Mouse (Mus musculus) cerebellum, postnatal 10 days (tissue): ENCODE measurements around the gene Ciapin1.
"Not testable (repeated sequence)": the region's sequence is repeated elsewhere in the genome, so short reads cannot be mapped to it uniquely, and the experiment has no call there.

Experiments
- DNase-seq, 2 experiments: peaks; one replicate each; pipeline ENCODE4 v3.0.0; 2021; ENCODE audit warnings: mixed read lengths in 2 of 2

Gene Ciapin1

DNA sequence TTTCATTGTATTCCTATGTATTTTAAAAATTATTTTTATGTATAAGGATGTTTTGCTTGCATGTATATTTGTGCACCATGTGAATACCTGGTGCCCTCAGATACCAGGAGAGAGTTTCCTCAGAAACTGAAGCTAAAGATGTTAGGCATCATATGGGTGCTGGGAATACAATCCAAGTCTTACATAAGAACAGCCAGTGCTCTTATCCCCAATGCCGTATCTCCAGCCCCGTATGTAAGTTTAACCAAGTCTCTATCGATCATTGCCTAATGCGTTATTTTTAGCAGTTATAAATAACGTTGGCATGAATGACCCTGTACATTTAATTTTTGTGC is 18.8 kb upstream of the Ciapin1 start:
- DNase-seq, result no peak

DNA sequence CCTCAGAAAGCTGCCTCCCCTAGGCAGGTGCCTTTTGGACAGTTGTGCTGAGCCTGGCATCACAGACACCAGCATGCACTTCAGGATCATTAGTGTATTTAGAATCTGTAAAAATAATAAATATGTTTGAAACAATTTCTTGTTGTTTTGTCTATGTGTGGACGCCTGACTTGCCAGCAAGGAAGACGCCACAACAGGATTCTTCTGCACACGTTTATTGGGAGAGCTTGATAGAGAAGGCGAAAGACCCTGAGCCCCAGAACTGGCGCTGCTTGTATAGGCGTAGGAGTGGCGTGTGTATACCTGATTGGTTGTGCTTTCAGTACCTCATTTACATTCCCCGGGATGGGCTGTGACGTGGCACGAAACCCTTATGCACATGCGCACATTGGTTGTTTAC is 16.6 kb upstream of the Ciapin1 start:
- DNase-seq, result not testable (repeated sequence)

DNA sequence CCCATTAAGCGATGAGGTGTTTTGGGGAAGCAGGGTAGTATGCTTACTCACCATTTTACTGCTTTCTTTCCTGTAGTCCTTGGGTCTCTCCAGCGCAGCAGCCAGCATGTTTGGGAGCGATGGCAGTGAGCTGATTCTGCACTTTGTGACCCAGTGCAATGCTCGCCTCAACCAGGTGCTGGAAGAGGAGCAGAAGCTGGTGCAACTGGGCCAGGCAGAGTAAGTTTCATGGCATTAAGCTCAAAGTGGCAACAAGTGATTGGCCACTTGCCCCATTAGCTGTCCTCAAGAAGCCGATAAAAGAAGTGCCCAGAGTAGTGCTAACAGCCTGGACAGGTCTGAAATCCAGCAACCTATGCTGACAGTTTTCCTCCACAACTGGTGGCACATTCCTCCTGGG is 11.9 kb upstream of the Ciapin1 start:
- DNase-seq, result no peak

DNA sequence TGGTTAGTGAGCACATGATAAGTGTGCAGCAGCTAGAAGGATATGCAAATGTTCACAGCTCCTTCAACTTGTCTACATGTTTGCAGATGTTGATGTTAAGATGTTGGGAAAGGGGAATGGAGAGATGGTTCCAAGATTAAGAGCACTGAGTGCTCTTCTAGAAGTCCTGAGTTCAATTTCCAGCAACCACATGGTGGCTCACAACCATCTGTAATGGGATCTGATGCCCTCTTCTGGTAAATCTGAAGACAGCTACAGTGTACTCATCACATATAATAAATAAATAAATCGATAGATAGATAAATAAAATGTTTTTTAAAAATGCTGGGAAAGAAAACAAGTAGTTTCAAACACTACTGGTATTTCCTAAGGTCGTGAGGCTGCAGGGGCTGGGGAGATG is 3.0 kb upstream of the Ciapin1 start:
- no peak for DNase-seq

DNA sequence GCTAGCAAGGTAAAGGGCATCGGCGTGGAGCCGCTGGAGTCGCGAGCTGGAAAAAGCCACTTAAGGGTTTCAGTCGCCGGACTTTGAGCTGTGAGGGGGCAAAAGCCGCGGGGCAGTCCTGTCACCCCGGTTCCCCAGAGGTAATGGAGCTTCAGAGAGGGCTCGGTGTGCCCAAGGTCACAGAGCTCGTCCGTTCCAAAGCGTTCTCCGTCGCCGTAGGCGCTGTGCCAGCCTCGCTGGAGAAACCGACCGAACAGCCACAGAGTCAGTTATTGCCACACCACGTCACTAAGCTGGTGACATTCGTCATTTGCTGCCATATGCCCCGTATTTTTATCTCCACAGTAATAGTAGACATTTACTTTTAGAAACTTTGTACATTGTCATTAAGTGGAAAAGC is 442 bp upstream of the Ciapin1 start:
- peak; percentile 90 to 91 for DNase-seq

DNA sequence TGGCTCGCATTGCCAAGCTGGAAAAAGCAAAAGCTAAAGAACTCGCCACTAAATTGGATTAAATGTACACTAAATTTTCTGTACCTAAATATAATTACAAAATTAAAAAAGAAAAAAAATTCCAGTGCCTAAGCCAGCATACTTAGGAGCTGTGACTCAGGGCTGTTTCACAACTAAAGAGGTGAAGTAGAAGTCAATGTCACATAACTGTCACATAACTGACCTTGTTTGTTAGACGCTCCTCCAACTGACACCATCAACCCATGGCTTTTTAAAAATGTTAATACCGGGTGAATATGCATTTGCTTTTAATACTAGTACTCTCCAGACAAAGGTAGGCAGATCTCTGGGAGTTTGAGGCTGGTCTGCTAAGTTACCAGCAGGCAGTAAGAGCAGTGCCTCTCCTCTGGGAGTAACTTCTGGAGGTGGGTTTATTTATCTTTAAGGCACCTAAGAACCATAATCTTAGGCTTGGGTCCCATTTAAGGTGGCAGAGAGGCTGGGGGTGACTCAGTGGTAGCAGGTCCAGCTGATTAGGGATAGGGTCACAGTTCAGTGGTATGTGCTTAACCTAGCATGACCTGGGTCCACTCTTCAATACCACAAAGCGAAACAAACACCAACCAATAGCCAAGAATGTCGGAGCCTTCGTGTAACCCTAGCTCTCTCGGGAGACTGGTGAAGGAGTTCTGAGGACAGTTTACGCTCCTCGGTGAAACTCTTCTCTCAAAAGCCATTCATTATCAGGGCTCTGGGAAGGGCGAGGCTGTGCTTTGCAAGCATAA is 1.5 kb downstream of the Ciapin1 start:
- no peak for DNase-seq

DNA sequence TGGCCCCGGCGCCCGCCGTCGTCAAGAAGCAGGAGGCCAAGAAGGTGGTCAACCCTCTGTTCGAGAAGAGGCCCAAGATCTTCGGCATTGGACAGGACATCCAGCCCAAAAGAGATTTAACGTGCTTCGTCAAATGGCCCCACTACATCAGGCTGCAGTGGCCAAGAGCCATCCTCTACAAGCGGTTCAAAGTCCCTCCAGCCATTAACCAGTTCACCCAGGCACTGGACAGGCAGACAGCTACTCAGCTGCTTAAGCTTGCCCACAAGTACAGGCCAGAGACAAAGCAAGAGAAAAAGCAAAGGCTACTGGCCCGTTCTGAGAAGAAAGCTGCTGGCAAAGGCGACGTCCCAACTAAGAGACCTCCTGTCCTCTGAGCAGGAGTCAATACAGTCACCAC is 2.4 kb downstream of the Ciapin1 start:
- not testable (repeated sequence) for DNase-seq

DNA sequence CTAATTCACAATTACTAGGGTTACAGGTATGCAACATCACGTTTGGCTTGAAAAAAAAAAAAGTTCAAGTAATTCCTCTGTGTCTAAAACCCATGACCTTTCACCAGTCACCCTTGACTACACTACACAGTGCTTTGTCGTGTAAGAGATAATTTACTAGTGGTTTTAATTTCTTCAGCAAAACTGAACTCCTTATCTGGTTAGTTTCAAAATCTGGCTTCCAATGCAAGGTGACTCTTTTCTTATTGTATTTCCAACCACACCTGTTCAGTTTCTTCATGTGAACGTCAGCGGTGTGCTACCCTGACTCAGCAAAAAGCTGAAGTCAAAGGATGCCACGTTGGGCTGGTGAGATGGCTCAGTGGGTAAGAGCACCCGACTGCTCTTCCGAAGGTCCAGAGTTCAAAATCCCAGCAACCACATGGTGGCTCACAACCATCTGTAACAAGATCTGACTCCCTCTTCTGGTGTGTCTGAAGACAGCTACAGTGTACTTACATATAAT is 4.2 kb downstream of the Ciapin1 start:
- not testable (repeated sequence) for DNase-seq

DNA sequence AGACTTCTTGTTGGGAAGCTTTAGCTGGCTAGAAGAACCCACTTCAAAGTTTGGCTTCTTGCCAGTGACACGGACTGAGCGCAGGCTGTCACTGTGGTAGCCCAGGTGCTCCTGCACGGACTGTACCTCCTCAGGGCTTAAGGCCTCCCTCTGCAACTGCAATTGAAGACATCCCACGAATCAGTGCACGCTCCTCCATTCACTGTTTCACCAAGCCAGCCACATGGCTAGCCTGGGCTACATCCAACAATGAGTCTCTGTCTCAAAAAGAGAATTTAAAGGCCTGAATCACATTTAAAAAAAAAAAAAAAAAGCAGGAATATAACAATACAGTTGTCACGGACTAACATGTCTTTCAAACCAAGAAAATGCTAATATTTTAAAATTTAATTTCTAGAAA is 9.9 kb downstream of the Ciapin1 start:
- DNase-seq, result no peak

DNA sequence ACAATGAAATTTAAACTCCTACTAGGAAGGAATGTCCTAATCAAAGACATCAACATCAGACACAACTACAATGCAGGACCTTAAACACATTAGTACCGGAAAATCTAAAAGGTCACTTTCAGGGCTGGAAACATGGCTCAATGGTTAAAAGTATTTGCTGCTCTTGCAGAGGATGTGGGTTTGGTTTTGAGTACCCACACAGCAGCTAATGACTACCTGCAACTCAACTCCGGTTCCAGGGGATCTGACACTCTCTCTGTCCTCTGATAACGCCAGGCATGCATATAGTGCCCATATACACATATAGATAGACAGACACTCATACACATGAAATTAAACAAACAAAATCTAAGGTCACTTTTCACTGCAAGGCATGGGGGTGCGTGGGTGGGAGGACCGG is 11.9 kb downstream of the Ciapin1 start:
- DNase-seq, result no peak

DNA sequence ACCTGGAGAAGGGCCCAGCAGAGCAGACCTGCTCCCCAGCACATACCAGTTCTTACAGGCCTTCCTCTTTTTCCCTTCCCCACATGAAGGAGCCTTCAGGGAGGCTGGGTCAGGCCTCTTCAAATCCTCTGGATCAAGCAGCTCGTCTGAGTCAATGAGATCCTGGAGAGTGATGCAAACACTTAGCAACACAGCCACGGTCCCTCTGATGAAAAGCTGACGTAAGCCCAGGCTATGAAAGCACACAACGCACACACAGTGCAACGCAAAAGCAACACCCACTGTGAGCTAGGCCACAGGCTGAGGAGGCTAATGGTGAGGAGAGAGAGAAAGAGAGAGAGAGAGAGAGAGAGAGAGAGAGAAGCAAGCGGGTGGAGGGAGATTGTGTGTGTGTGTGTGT is 13.0 kb downstream of the Ciapin1 start:
- DNase-seq, result no peak

DNA sequence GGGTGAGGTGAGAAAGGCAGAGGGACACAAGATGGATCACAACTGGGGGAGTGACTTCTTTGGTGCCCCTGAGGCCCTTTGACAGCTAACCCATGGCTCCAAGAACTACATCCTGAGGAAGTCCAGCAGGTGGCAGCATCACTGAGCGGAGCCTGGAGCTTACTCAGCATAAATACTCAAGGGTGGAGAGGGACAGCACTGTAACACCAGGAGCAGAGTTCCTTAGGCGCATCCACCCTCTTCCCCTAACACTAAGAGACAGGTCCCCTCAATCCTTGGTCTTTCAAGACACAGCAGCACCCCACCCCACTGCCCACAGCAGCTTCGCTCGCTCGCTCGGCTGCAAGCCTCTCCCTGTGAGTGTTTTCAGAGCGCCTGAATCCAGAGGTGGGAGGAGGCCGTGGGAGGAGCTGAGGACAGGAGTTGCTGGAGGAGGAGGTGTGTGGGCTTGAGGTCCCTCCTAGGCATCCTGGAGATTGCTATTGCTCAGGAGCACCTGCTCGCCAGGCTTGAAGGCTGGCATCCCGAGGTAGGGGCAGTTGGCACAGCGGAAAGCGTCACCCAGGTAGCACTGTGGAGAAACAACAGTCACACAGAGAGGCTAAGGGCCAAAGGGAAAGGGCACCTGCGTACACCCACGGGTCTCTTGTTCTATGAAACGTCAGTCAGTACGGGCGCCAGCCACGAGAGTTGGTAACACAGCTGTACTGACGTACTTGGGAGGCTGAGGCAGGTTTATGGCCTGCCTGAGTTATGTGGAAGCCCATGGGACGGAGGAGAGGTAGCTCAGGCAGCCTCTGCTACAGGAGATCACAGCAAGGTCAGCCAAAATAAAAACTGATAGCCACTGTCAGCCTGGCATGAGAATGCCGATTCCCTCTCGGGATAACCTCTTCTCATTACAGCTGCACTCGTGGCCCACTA is 15.3 kb downstream of the Ciapin1 start:
- peak; percentile 73 to 76 for DNase-seq

DNA sequence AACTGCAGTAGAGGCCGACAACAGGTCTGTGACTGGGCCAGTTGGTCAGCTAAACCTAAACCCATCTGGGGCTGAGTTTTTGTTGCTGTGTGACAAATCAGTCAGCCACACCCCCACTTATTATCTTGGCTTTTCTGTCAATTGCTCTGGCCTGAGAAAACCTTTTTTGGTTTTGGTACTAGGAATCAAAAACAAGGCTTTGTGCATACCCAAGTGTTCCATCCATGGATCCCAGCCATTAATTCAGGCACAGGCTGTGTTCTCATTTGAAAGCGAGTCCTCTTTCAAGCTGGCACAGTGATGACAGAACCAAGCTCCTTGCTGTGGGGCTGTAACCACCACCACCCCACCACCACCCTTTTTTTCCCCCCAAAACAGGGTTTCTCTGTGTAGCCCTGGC is 16.8 kb downstream of the Ciapin1 start:
- DNase-seq, result no peak

DNA sequence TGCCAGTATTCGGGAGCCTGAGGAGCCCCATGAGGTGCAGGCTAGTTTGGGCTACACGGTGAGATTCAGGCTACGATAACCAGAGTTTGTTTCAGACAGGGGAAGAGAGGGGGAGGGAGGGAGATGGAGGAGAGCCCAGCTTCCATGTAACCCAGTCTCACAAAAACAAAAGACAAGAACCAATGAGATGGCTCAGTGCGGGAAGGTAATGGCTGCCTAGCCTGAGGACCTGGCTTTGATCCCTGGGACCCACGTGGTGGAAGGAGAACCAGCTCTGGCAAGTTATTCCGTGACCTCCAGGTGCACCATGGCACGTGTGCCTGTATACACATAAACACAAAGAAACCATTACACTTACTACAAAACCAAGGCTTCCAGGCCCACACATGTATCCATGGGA is 17.6 kb downstream of the Ciapin1 start:
- DNase-seq, result peak; percentile 40 to 45

DNA sequence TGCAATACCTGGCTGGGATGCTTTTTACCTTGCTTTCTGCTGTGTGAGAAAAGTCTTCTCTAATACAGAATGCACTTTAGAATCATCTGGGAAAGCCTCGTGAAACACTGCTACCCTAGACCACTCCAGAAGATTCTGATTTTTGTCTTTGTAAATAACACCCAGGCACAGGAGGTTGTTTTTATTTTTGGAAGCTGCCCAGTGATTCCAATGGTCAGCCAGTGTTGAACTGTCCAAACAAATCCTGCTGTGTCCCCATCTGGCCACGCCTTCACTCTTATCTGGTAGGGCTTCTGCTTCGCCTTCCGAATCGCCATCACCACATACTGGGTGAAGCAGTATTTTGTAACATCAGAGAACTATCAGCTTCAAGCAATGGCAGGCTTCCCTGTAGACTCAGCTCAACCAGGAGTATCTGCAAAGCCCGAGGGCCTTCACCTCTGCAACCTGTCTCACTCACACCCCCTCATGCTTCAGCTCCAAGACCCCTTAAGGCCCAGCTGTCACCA is 18.4 kb downstream of the Ciapin1 start:
- no peak for DNase-seq

DNA sequence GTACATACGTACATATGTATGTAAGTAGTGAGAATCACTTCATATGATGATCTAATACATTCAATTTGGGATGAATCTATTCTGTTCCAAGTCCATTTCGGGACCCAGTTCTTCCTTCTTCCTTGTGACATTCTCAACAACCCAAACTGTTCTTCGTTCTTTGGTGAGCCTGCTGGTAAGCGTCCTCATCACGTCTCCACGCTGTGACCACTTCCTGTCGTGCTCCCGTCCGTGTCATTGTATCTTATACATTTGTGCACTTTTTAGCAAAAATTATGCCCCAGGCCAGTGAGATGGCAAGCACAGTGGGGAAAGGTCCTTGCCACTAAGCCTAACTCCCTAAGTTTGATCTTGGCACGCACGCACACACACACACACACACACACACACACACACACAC is 20.2 kb downstream of the Ciapin1 start:
- DNase-seq, result no peak

DNA sequence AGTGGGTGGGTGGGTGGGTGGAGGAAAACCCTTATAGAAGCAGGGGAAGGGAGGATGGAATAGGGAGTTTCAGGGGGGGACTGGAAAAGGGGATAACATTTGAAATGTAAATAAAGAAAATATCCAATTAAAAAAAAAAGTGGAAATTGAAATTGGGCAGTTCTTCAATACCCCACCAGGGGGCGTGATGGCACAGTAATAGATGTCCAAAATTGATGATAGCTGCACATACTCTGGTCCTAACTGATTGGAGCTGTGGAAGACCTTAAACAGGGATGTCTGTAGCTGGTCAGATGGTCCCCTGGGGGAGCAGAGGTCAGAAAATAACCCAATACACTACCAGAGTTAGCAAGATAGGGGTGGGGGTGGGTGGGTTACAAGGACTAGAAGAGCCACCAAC is 23.6 kb downstream of the Ciapin1 start:
- DNase-seq, result peak; percentile 59 to 76

DNA sequence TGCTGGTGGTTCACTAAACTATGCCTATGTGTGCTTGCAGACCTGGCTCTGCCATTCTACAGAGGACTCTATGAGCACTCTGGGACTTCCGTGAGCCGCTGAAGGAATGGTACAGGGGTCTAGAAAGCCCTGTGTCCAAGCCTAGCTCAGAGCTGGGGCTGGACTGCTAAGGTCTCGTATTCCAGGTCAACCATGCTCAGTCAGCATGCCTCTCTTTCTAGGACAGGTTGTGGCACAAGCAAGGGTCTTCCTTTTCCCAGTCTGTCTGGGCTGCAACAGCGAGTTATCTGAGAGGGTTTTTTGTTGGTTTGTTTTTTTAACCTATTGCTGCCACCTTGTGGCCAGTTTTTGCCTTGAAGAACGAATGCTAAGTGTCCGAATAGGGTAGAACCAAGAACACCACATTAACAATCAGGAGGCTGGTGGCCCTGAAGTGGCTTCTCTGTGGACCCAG is 25.5 kb downstream of the Ciapin1 start:
- DNase-seq, result peak; percentile 93 to 94

DNA sequence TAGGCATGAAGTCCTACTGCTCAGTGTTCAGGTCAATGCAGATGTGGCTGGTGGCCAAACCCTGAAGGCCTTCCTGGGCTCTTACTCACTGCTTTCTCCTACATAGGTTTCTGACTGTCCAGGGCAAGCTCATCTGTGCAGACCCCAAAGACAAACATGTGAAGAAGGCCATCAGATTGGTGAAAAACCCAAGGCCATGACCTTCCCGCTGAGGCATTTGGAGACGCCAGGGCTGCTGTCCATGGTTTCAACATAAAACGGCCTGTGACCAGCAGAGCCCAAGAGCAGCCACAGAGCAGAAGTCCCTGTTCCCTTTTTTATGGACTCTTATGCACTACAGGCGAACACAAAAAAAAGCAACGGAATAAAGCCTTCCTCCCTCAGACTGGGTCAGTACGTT is 26.5 kb downstream of the Ciapin1 start:
- DNase-seq, result no peak

DNA sequence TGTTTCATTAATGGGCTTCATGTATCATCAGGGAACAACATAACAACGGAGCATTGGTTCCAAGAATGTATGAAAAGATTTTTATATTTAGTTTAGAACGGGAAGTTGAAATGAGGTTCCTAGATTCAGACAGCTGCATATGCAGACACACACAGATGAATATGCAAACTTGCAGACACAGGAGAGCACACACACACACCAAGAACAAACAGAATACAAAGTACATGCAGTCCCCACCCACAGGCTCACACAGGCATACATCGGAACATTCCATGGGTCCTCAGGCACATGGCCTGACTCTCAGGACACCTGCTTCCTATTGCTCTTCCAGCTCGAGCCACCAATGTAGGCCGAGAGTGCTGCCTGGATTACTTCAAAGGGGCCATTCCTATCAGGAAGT is 27.3 kb downstream of the Ciapin1 start:
- no peak for DNase-seq

DNA sequence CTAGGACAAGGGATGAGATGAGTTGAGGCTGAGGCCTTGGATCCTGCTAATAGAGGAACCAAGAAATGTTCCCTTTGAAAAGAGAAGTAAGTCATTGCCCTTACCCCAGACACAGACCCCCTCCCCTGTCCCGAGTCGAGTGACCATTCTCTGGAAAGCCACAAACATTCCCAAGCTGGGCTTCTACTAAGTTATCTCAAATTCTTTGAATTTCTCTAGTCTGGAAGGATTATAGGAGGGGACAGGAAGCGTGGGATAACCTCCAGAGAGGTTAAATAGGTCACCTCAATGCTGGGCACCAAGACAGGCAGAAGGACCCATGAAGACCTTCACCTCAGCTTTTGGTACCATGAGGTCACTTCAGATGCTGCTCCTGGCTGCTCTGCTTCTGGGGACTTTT is 28.0 kb downstream of the Ciapin1 start, which contains the start of gene Ccl17:
Ccl17 (plus strand) TSS at position 301 of the 400 bp plus-strand sequence.
- no peak for DNase-seq

DNA sequence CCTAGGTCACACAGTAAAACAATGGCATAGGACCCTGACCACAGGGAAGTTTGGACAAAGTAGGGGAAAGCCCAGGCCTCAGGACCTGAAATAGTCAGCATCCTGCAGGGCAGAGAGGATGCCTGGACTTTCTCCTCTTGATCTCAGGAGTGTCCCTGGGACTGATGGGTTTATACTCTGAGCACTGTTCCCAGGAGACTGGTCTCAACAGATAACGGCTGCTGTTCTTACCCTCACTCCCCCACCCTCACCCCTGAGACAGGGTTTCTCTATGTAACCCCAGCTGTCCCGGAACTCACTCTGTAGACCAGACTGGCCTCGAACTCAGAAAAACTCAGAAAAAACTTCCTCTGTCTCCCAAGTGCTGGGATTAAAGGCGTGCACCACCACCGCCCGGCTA is 29.8 kb downstream of the Ciapin1 start:
- DNase-seq, result no peak

DNA sequence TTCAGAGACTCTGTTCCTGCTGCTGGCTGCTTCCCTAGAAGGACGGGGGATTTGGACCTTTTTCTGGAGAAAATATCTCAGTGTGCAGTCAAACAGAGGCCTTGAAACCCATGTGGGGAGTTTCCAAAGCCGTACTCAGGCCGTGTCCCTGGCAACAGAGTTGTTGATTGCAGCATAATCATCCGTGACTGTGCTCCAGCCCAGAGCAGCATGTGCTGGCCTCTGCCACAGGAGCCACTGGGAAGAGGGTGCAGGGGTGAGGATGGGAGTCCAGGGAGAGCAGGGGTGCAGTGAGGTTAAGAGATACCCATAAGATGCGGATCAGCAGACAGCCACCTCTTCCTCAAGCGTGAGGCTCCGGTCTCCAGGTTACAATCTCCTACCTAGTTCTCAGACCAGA is 30.7 kb downstream of the Ciapin1 start:
- no peak for DNase-seq

DNA sequence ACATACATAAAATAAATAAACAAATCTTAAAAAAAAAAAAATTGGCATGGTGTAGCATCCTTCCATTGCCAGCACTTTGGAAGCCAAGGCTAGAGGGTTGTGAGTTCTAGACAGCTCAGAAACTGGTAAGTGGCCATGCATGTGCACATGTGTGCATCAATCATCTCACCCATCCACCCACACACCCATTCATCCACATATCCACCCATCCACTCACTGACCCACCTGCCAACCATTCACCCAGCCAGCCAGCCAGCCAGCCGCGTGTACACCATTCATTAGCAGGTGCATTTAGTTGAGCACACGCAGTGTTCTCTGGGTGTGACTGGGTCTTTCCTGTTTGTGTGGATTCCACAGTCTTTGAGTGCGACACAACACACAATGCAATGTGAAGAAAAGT is 32.3 kb downstream of the Ciapin1 start:
- DNase-seq, result no peak
